Mouse (Mus musculus) frontal cortex, adult (tissue): Measurements from ENCODE around the gene Slc38a2.

Source experiments
- ATAC-seq: cut with Nextera tagmentation; 2 replicates; pipeline ENCODE4 v1.9.2; 2017; ENCODE audit warnings: mild to moderate bottlenecking, moderate library complexity, mixed read lengths; ENCODE audit not compliant: low TSS enrichment

Slc38a2 gene

GRCm38 (mm10) chr15:96718466-96718865, 18.9 kb upstream of the Slc38a2 start:
- ATAC-seq: no peak

- no peak for ATAC-seq
These were observed 17.7 kb upstream of the Slc38a2 start for GRCm38 (mm10) chr15:96717181-96717580.

GRCm38 (mm10) chr15:96716371-96716770, 16.8 kb upstream of the Slc38a2 start:
- no peak for ATAC-seq

- ATAC-seq: no peak
These were observed 16.2 kb upstream of the Slc38a2 start for GRCm38 (mm10) chr15:96715692-96716080.

- ATAC-seq: no peak
These were observed 15.7 kb upstream of the Slc38a2 start for GRCm38 (mm10) chr15:96715079-96715691.

- no peak for ATAC-seq
These were observed 15.1 kb upstream of the Slc38a2 start for GRCm38 (mm10) chr15:96714676-96715016.

GRCm38 (mm10) chr15:96713758-96714675, 14.5 kb upstream of the Slc38a2 start:
- no peak for ATAC-seq

- no peak for ATAC-seq
These were observed 12.8 kb upstream of the Slc38a2 start for GRCm38 (mm10) chr15:96712338-96712737.

- ATAC-seq: no peak
These were observed 12.1 kb upstream of the Slc38a2 start for GRCm38 (mm10) chr15:96711664-96712063.

GRCm38 (mm10) chr15:96710352-96711114, 11.0 kb upstream of the Slc38a2 start:
- no peak for ATAC-seq

GRCm38 (mm10) chr15:96709491-96710351, 10.2 kb upstream of the Slc38a2 start:
- peak; percentile 94 for ATAC-seq

GRCm38 (mm10) chr15:96708976-96709490, 9.5 kb upstream of the Slc38a2 start:
- ATAC-seq: peak; percentile 73

GRCm38 (mm10) chr15:96708428-96708827, 8.9 kb upstream of the Slc38a2 start:
- no peak for ATAC-seq

GRCm38 (mm10) chr15:96707936-96708335, 8.4 kb upstream of the Slc38a2 start:
- no peak for ATAC-seq

- ATAC-seq: no peak
These were observed 3.0 kb upstream of the Slc38a2 start for GRCm38 (mm10) chr15:96702466-96703031.

- ATAC-seq: no peak
These were observed 1.2 kb upstream of the Slc38a2 start for GRCm38 (mm10) chr15:96700766-96701165.

GRCm38 (mm10) chr15:96698658-96699448, 677 bp downstream of the Slc38a2 start:
- peak; percentile 45 for ATAC-seq

- ATAC-seq: no peak
These were observed 1.5 kb downstream of the Slc38a2 start for GRCm38 (mm10) chr15:96697901-96698657.
